13 mouse cellular contexts compared by ENCODE assay signal in genomic region chr6:98993231-98993630, GRCm38 (mm10).
DNase-seq lines count a peak whose midpoint lies in the region; ATAC-seq and TF ChIP-seq lines count a peak whose summit lies in the region.
"Had no signal": no experiment of that assay in that cellular context is flagged by ENCODE, and none has a peak within 500 bp of the region (broad histone marks: within the 10 kb centered on the region; RNA-seq: fewer than 3 reads in every experiment).

No protein-coding gene starts in this region.

- H3K4me2 ChIP-seq in CH12.LX (ENCODE audit: insufficient read depth, low read depth, poor library complexity, severe bottlenecking): peak overlapping the region; percentile 81
- no peak overlapping the region for H3K4me2 ChIP-seq in heart, embryonic 15.5 days

- dilution Hi-C loops in CH12.LX (cut with MboI; ENCODE audit: extremely low pct_ligation_motif_present, extremely low pct_unique_long_range_greater_than_20kb, low sequenced_read_pairs): no loop called here

- H3K4me1 ChIP-seq in CH12.LX (ENCODE audit: control insufficient read depth in 1 of 2, insufficient read depth in 2 of 2): peaks cover 31 to 93% of the 10 kb centered on the region in 2 experiments
- H3K4me1 ChIP-seq in heart, embryonic 15.5 days (replicated peaks): peaks cover 54% of the 10 kb centered on the region

- H3K79me2 ChIP-seq in CH12.LX (replicated peaks; ENCODE audit: control insufficient read depth, extremely low read depth, insufficient read depth, poor library complexity, severe bottlenecking): peaks cover 98% of the 10 kb centered on the region

- TF ChIP-seq EP300 in CH12.LX (IDR thresholded peaks at IDR 0.05; ENCODE audit: low read length): no peak

- H3K36me3 ChIP-seq in CH12.LX (replicated peaks in 1 of 2; ENCODE audit: control insufficient read depth in 1 of 2, insufficient read depth in 1 of 2, low read length in 1 of 2): peaks cover 49 to 58% of the 10 kb centered on the region in 2 experiments
- no peaks in the 10 kb centered on the region for H3K36me3 ChIP-seq in heart, embryonic 15.5 days
- H3K36me3 ChIP-seq: midbrain, embryonic 12.5 days; neural tube, embryonic 13.5 days had no signal

- no peak for ATAC-seq in heart, embryonic 15.5 days (replicated peaks; ENCODE audit: insufficient number of reproducible peaks, insufficient read depth, low FRiP score, low read depth)
- ATAC-seq in neutrophil, adult 5-6 weeks (ENCODE audit: extremely low read depth, insufficient number of reproducible peaks, low FRiP score, poor library complexity, severe bottlenecking): peak; percentile 54; the same call in 1 of the 2 replicates

- H3K9me3 ChIP-seq in CH12.LX (replicated peaks; ENCODE audit: low read length): no peaks in the 10 kb centered on the region
- H3K9me3 ChIP-seq in heart, embryonic 15.5 days (replicated peaks): no peaks in the 10 kb centered on the region
- H3K9me3 ChIP-seq: midbrain, embryonic 12.5 days; neural tube, embryonic 13.5 days had no signal

- 34% methylated on average over 3 of the region's 3 CpGs for WGBS in heart, embryonic 15.5 days

- no peak for TF ChIP-seq RAD21 in CH12.LX (IDR thresholded peaks at IDR 0.05; ENCODE audit: low read depth, low read length)

- no peak for TF ChIP-seq CTCF in CH12.LX (conservative IDR thresholded peaks at IDR 0.05 in 1 of 2, IDR thresholded peaks at IDR 0.05 in 1 of 2; ENCODE audit: low read depth in 2 of 2, low read length in 2 of 2)

- DNase-seq in lung, postnatal 25 days (ENCODE audit: low spot score): peak; percentile 54
- no peak for DNase-seq in lung, postnatal 14 days
- peak; percentile 42 for DNase-seq in CH12.LX (ENCODE audit: extremely low read depth)
- no peak for DNase-seq in urinary bladder, postnatal 25 days (ENCODE audit: low spot score)
- no peak for DNase-seq in urinary bladder, postnatal 4 days (ENCODE audit: low spot score in 2 of 2)
- DNase-seq: kidney, adult 11 months; kidney, postnatal 25 days; layer of hippocampus, postnatal 36 days; thymus, postnatal 4 days had no signal

- peak overlapping the region; percentile 62 for H3K27ac ChIP-seq in CH12.LX (ENCODE audit: insufficient read depth, low read depth)
- H3K27ac ChIP-seq in heart, embryonic 15.5 days: peak overlapping the region; percentile 69

- in situ Hi-C loops in CH12.LX (cut with MboI; ENCODE audit: low pct_ligation_motif_present, low pct_unique_long_range_greater_than_20kb, low sequenced_read_pairs): no loop called here

- H3K4me3 ChIP-seq in CH12.LX (replicated peaks in 1 of 3; ENCODE audit: low read depth in 2 of 3, low read length in 2 of 3, poor library complexity in 1 of 3): no peak overlapping the region
- no peak overlapping the region for H3K4me3 ChIP-seq in heart, embryonic 15.5 days
- H3K4me3 ChIP-seq: midbrain, embryonic 12.5 days; neural tube, embryonic 13.5 days had no signal

- H3K27me3 ChIP-seq in CH12.LX (replicated peaks): no peaks in the 10 kb centered on the region
- H3K27me3 ChIP-seq in heart, embryonic 15.5 days: no peaks in the 10 kb centered on the region
- H3K27me3 ChIP-seq: midbrain, embryonic 12.5 days; neural tube, embryonic 13.5 days had no signal

- TF ChIP-seq POLR2A in CH12.LX (IDR thresholded peaks at IDR 0.05; ENCODE audit: low read depth, low read length): no peak

- no peak overlapping the region for H3K9ac ChIP-seq in CH12.LX (ENCODE audit: insufficient read depth, low read depth)
- no peak overlapping the region for H3K9ac ChIP-seq in heart, embryonic 15.5 days
- H3K9ac ChIP-seq: midbrain, embryonic 12.5 days; neural tube, embryonic 13.5 days had no signal

TF ChIP-seq in CH12.LX, 34 proteins besides CTCF, POLR2A, EP300 and RAD21:
- TF ChIP-seq SIN3A (IDR thresholded peaks at IDR 0.05; ENCODE audit: low read length): 0 out of 2 replicates have a peak, but pooled peaks have one; percentile 2
- TF ChIP-seq NRF1 (IDR thresholded peaks at IDR 0.05; ENCODE audit: low read depth, low read length): no peak
- TF ChIP-seq ZMIZ1 (IDR thresholded peaks at IDR 0.05; ENCODE audit: low read depth, low read length): no peak
TF ChIP-seq in CH12.LX: peak in this region for 1.

Comparison
In these comparisons a context has a peak if more than half of its experiments do, and no peak if none do; other contexts are left out.
1. DNase-seq: peak in lung, postnatal 25 days (single experiment) and CH12.LX (single experiment); none in lung, postnatal 14 days (single experiment), urinary bladder, postnatal 25 days (single experiment) and urinary bladder, postnatal 4 days (0 of 2).